Mouse (Mus musculus) forebrain, embryonic 12.5 days (tissue): ENCODE results near the gene Gper1. TPM values are rescaled to one million over a fixed set of nuclear protein-coding genes. Genes with fewer than 3 reads are reported as not detected.

Experiments
- ATAC-seq: fragments of 200-750 bp; cut with Nextera tagmentation; 2 replicates; pipeline ENCODE4 v1.8.0; 2017; ENCODE audit warnings: moderate TSS enrichment; ENCODE audit not compliant: low FRiP score
- H3K27ac ChIP-seq: fragments of 300-500 bp; sonication (generic); 2 replicates; pipeline ENCODE4 v1.5.1; 2016; ENCODE audit warnings: mild to moderate bottlenecking
- H3K27me3 ChIP-seq: fragments of 300-500 bp; sonication (generic); 2 replicates; pipeline ENCODE4 v1.6.1; 2016; ENCODE audit warnings: mild to moderate bottlenecking
- H3K36me3 ChIP-seq: fragments of 300-500 bp; sonication (generic); replicated peaks from 2 replicates; pipeline ENCODE4 v1.6.1; 2016; ENCODE audit warnings: mild to moderate bottlenecking
- H3K4me1 ChIP-seq: fragments of 300-500 bp; sonication (generic); 2 replicates; pipeline ENCODE4 v1.6.1; 2016
- H3K4me2 ChIP-seq: fragments of 300-500 bp; sonication (generic); 2 replicates; pipeline ENCODE4 v1.6.1; 2016; ENCODE audit warnings: mild to moderate bottlenecking, moderate library complexity
- H3K4me3 ChIP-seq: fragments of 300-500 bp; sonication (generic); replicated peaks from 2 replicates; pipeline ENCODE4 v1.5.1; 2016; ENCODE audit warnings: mild to moderate bottlenecking
- H3K9ac ChIP-seq: fragments of 300-500 bp; sonication (generic); 2 replicates; pipeline ENCODE4 v1.6.1; 2016; ENCODE audit warnings: mild to moderate bottlenecking
- H3K9me3 ChIP-seq: fragments of 300-500 bp; sonication (generic); 2 replicates; pipeline ENCODE4 v1.6.1; 2016
- WGBS: fragments of 180-500 bp; shearing (Covaris S2); methylation state at CpG from one replicate; pipeline ENCODE4 v1.1.7; 2016; 5-methylcytosine and 5-hydroxymethylcytosine counted together
- polyA plus RNA-seq: library from polyadenylated mRNA; unstranded; fragments of >200 nt; fragmentation: Nextera tagmentation; extraction: Ambion mirVana; gene quantifications from 2 replicates; pipeline ENCODE4 v1.2.1, GENCODE M21; 2016

Gene Gper1
- polyA plus RNA-seq: 4.1 and 5.2 TPM in 2 replicates

DNA sequence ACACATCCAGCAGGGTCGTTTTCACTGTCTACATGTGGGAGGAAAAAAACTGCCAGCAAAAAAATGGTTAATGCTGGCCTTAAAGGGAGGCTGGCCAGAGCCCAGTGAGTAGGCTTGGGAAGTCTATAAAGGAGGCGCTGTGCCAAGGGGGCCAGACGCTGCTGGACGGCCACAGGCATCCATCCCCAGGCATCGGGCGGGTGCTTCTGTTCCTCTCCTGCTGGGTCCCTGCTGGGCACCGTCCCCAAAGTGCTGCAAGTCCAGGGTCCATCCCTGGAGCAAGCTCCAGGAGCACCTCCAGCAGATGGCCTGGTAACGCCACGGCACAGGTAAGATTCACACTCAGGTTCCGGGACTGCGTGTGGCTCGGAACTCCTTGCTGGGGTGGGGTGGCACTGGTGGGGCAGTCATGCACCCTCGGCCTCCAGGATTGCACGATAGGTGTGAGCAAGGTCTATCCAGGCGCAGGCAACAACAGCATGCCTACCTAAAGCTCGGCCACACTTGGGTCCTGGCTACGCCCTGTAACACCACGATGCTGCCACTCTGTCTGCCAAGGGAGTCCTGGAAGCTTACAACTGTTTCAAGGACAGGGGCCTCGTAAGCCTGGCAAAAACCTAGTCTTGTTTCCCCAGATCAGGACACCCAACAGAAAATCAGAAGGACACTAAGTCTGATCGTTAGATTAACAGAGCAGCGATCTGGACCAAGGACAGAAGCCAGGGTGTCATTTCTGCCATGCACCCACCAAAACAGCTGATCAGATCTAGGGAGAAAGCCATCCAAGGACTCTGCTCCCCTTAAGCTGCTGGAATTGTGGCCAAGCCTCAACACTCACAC lies at the start of gene Gper1:
Gper1 (plus strand) TSS at position 126 of the 840 bp plus-strand sequence.
- Histone ChIP-seq H3K27me3 (no peaks in the 10 kb centered on the region), H3K27ac (peak within 1 kb of the TSS; percentile 25; the same call in 1 of the 2 replicates), H3K9me3 (no peaks in the 10 kb centered on the region), H3K4me1 (peaks cover 42% of the 10 kb centered on the region), H3K4me2 (peak within 1 kb of the TSS; percentile 25), H3K36me3 (no peaks in the 10 kb centered on the region), H3K4me3 (peak within 1 kb of the TSS; percentile 19), H3K9ac (peak within 1 kb of the TSS; percentile 42; the same call in 1 of the 2 replicates)
- WGBS: 55% methylated on average over 21 of the region's 21 CpGs
- peak; percentile 42; the same call in 1 of the 2 replicates for ATAC-seq

GRCm38 (mm10) chr5:139373889-139374444 lies 49.0 kb upstream of the Gper1 start:
- ATAC-seq: no peak
- H3K27me3 ChIP-seq: 0 out of 2 replicates have a peak, but pooled peaks cover 4% of the 10 kb centered on the region
- no peaks in the 10 kb centered on the region for H3K9me3 ChIP-seq
- no peaks in the 10 kb centered on the region for H3K36me3 ChIP-seq
- H3K27ac ChIP-seq: no peak overlapping the region
- 86% methylated on average over 6 of the region's 6 CpGs for WGBS
- no peak overlapping the region for H3K4me2 ChIP-seq
- H3K4me1 ChIP-seq: peaks cover 24% of the 10 kb centered on the region
- H3K9ac ChIP-seq: no peak overlapping the region
- H3K4me3 ChIP-seq: no peak overlapping the region

GRCm38 (mm10) chr5:139374841-139375240 lies 48.1 kb upstream of the Gper1 start:
- WGBS: 88% methylated on average over 2 of the region's 2 CpGs
- H3K9me3 ChIP-seq: no peaks in the 10 kb centered on the region
- 0 out of 2 replicates have a peak, but pooled peaks cover 4% of the 10 kb centered on the region for H3K27me3 ChIP-seq
- peaks cover 28% of the 10 kb centered on the region for H3K4me1 ChIP-seq
- no peak for ATAC-seq
- H3K4me2 ChIP-seq: no peak overlapping the region
- no peak overlapping the region for H3K9ac ChIP-seq
- no peaks in the 10 kb centered on the region for H3K36me3 ChIP-seq
- H3K4me3 ChIP-seq: no peak overlapping the region
- no peak overlapping the region for H3K27ac ChIP-seq

DNA sequence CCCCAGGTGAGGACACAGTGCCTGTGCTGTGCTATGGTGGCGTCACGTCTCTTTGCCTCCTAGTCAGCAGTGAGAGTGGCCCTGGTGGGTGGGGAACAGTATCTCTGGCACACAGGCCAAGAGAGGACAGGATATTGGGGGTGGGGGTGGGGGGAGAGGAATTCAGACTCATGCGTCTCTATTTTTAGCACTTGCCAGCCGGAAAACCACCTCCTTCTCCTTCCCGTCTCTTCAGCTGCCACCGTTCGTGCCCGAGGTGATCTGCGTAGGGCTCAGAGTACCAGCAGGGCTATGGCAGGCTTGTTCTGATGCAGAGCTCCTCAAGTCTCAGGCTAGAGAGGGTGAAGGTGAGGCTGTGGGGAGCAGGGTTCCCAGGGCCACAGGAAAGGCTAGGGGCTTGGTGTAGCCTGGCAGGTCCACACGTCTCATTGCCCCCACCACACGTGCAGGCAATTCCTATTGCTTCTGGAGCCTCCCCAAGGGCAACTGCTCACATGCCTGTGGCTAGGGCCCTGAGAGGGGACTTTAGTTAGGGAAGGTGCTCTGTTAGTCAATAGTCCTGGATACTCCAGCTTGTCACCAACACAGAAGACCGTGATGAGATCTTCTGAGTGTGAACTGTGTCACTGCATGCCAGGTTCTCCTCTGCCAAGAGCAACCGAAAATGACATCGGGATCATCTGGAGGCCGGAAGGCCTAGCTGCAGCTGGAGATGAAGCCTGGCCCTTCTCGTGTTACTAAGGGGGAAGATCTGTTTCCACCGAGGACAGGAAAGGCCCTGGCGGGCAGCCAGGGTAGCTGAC lies 45.3 kb upstream of the Gper1 start, which contains the start of gene Gpr146:
Gpr146 (plus strand) TSS at position 230 of the 803 bp plus-strand sequence.
- peaks cover 7% of the 10 kb centered on the region; the same call in 1 of the 2 replicates for H3K27me3 ChIP-seq
- H3K4me3 ChIP-seq: no peak within 1 kb of the TSS
- no peaks in the 10 kb centered on the region for H3K9me3 ChIP-seq
- no peak within 1 kb of the TSS for H3K4me2 ChIP-seq
- 88% methylated on average over 18 of the region's 18 CpGs for WGBS
- no peaks in the 10 kb centered on the region; the same call in 1 of the 2 replicates for H3K36me3 ChIP-seq
- peaks cover 14% of the 10 kb centered on the region for H3K4me1 ChIP-seq
- ATAC-seq: no peak
- no peak within 1 kb of the TSS for H3K9ac ChIP-seq
- H3K27ac ChIP-seq: 0 out of 2 replicates have a peak within 1 kb of the TSS, but pooled peaks have one; percentile 42

GRCm38 (mm10) chr5:139378271-139378556 lies 44.7 kb upstream of the Gper1 start:
- Histone ChIP-seq H3K4me3 (no peak overlapping the region), H3K4me2 (no peak overlapping the region), H3K27me3 (peaks cover 7% of the 10 kb centered on the region; the same call in 1 of the 2 replicates), H3K36me3 (no peaks in the 10 kb centered on the region; the same call in 1 of the 2 replicates), H3K9ac (no peak overlapping the region), H3K4me1 (peaks cover 13% of the 10 kb centered on the region), H3K9me3 (no peaks in the 10 kb centered on the region), H3K27ac (no peak overlapping the region)
- ATAC-seq: no peak
- WGBS: 90% methylated on average over 7 of the region's 7 CpGs

GRCm38 (mm10) chr5:139378986-139379629 lies 43.8 kb upstream of the Gper1 start:
- no peak overlapping the region for H3K4me2 ChIP-seq
- no peak overlapping the region for H3K27ac ChIP-seq
- H3K27me3 ChIP-seq: peaks cover 7% of the 10 kb centered on the region; the same call in 1 of the 2 replicates
- H3K36me3 ChIP-seq: no peaks in the 10 kb centered on the region; the same call in 1 of the 2 replicates
- peaks cover 13% of the 10 kb centered on the region for H3K4me1 ChIP-seq
- no peak overlapping the region for H3K4me3 ChIP-seq
- no peaks in the 10 kb centered on the region for H3K9me3 ChIP-seq
- ATAC-seq: no peak
- H3K9ac ChIP-seq: no peak overlapping the region
- 63% methylated on average over 21 of the region's 21 CpGs for WGBS

DNA sequence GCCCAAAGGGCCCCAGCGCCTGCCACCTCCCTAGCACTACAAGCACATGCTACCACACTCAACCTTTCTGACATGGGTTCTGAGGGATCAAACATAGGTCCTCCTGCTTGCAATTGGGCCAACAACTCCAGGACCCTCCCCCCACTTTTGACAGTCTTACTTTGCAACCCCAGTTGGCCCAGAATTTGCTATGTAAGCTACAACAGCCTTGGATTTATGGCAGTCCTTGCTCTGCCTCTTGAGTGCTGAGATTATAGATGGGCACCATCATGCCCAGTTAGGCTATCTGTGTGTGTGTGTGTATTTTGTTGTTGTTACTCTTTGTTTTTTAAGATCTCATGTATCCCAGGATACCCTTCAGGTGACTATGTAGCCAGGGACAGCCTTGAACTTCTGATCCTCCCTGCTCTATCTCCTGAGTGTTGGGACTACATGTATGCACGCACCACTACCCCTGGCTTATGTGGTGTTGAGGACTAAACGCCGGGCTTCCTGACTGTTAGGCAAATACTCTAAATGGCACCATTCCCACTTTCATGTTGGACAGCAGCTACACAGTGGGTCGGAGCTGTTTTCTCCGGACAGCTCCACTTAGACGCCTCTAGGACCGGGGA lies 43.1 kb upstream of the Gper1 start:
- H3K36me3 ChIP-seq: no peaks in the 10 kb centered on the region; the same call in 1 of the 2 replicates
- H3K9me3 ChIP-seq: no peaks in the 10 kb centered on the region
- H3K4me3 ChIP-seq: peak overlapping the region; percentile 63
- H3K27ac ChIP-seq: peak overlapping the region; percentile 66
- peaks cover 7% of the 10 kb centered on the region; the same call in 1 of the 2 replicates for H3K27me3 ChIP-seq
- no peak for ATAC-seq
- H3K9ac ChIP-seq: 0 out of 2 replicates have a peak overlapping the region, but pooled peaks have one; percentile 69
- peaks cover 16% of the 10 kb centered on the region for H3K4me1 ChIP-seq
- 25% methylated on average over 8 of the region's 8 CpGs for WGBS
- peak overlapping the region; percentile 92 for H3K4me2 ChIP-seq

- Histone ChIP-seq H3K4me3 (peak overlapping the region; percentile 63), H3K4me1 (peaks cover 17% of the 10 kb centered on the region), H3K9me3 (no peaks in the 10 kb centered on the region), H3K4me2 (peak overlapping the region; percentile 92), H3K27ac (0 out of 2 replicates have a peak overlapping the region, but pooled peaks have one; percentile 32), H3K9ac (peak overlapping the region; percentile 69), H3K36me3 (no peaks in the 10 kb centered on the region; the same call in 1 of the 2 replicates), H3K27me3 (peaks cover 7% of the 10 kb centered on the region; the same call in 1 of the 2 replicates)
- 2% methylated on average over 67 of the region's 73 CpGs for WGBS
- ATAC-seq: peak; percentile 84
Observed at GRCm38 (mm10) chr5:139380385-139381248, 42.3 kb upstream of the Gper1 start.

DNA sequence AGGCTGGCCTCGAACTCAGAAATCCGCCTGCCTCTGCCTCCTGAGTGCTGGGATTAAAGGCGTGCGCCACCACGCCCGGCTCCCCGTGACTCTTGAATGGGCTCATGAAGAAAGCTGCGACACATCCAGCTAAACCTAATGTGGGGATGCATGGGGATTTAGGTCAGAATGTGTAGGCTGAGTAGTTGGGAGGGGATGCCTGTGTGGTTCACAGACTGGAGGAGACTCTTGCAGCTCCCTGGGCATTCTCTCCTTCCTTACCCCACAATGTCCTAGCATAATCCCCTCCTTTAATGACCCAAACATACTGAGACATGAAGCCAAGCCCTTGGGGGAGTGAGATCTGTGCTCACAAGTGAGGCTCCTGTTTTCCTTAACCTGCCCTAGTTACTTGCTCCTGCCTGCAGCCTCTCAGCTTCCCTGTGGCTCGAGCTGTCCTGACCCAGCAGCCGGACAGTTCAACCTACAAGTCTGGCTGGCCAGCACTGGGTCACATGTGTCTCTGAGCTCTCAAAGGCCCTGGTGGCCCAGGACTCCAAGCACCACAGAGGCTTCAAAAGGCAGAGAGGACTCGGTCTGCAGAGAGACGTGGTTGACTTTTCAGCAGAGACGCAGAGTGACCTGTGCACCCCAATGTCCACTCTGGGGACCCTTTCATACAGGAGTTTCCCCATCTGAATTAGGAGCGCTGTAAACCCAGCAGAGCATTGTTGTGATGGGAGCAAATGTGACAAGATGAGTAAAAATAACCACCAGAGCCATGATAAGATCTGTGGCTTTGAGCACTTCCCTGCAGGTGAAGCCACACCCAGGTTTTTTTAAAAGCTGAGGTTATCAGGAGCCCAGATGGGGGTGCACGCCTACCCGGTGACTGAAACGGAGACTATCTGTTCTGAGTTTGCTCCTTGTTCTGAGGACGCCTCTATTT lies 41.1 kb upstream of the Gper1 start:
- Histone ChIP-seq H3K9ac (no peak overlapping the region), H3K4me1 (peaks cover 17% of the 10 kb centered on the region), H3K4me2 (no peak overlapping the region), H3K4me3 (no peak overlapping the region), H3K9me3 (no peaks in the 10 kb centered on the region), H3K27me3 (peaks cover 7% of the 10 kb centered on the region; the same call in 1 of the 2 replicates), H3K36me3 (no peaks in the 10 kb centered on the region; the same call in 1 of the 2 replicates), H3K27ac (peak overlapping the region; percentile 42; the same call in 1 of the 2 replicates)
- WGBS: 85% methylated on average over 18 of the region's 18 CpGs
- ATAC-seq: no peak
